Mouse (Mus musculus): Measurements from ENCODE around the gene 4930519P11Rik.

DNA sequence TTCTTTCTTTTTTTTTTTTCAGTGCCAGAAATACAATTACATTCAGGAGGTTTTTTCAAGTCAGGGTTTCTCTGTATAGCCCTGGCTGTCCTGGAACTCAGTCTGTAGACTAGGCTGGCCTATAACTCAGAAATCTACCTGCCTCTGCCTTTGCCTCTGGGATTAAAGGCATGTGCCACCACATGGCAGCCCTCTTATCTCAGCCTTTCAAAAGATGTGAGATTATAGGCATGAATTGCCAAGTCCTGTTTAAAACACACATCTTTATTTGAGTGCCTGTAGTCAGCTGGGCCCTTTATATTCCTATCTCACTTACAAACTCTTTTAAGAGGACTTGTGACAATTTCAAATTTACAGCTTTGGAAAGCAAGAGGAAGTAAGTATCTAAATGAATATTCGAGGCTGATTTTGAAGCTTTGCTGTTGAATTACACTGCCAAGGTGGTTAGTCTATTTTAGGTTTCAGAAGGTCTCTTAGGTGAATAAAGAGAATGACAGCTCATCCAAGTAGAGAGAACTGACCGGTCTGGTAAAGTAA, 42.7 kb upstream of the 4930519P11Rik start:
- TF ChIP-seq CTCF (conservative IDR thresholded peaks at IDR 0.05 in 1 of 2, IDR thresholded peaks at IDR 0.05 in 1 of 2; ENCODE audit: low read depth in 2 of 2, low read length in 2 of 2) (no peak), MYC (IDR thresholded peaks at IDR 0.05; ENCODE audit: low read depth, low read length) (no peak), USF1 (IDR thresholded peaks at IDR 0.05; ENCODE audit: low read depth, low read length) (no peak), JUND (conservative IDR thresholded peaks at IDR 0.05; ENCODE audit: low read depth, low read length) (no peak), MAFK (IDR thresholded peaks at IDR 0.05; ENCODE audit: insufficient replicate concordance, low read length) (no peak), MXI1 (IDR thresholded peaks at IDR 0.05; ENCODE audit: low read depth, low read length) (no peak), MAZ (IDR thresholded peaks at IDR 0.05; ENCODE audit: low read depth, low read length) (no peak), IRF4 (IDR thresholded peaks at IDR 0.05; ENCODE audit: low read depth, low read length) (no peak), ZNF384 (IDR thresholded peaks at IDR 0.05; ENCODE audit: low read depth, low read length) (no peak)
